In the genomic region with DNA sequence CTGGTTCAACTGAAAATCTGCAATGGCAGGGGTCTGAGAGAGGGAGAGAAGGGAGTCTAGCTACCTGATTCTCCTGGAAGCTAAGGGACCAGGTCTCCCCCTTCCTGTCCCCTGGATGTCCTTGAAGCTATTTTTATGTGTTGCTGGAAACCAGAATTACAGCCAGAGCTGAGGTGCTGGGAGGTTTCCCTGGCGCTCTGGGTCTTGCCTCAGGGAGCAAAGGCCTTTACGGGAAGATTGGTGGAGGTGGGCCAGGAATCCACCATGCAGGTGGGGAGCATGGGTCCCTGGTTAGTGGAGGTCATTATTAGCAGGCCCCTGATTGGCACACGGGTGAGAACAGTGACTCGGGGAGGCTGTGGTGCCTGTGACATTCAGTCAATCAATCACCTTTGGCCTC, we compare ENCODE assay signal across 12 mouse cellular contexts. TPM values are rescaled to one million over a fixed set of nuclear protein-coding genes. Genes with fewer than 3 reads are reported as not detected.
DNase-seq lines count a peak whose midpoint lies in the region; ATAC-seq and TF ChIP-seq lines count a peak whose summit lies in the region.
"Had no signal": no experiment of that assay in that cellular context is flagged by ENCODE, and none has a peak within 500 bp of the region (broad histone marks: within the 10 kb centered on the region; RNA-seq: fewer than 3 reads in every experiment).

No protein-coding gene starts in this region.

- H3K27ac ChIP-seq in embryonic facial prominence, embryonic 10.5 days (replicated peaks) = peak overlapping the region; percentile 75
- peak overlapping the region; percentile 15; the same call in 1 of the 2 replicates for H3K27ac ChIP-seq in forebrain, postnatal 0 days (ENCODE audit: low read depth, low read length)
- H3K27ac ChIP-seq in hindbrain, embryonic 16.5 days (ENCODE audit: low read depth, low read length) = peak overlapping the region; percentile 32
- peak overlapping the region; percentile 10; the same call in 1 of the 2 replicates for H3K27ac ChIP-seq in limb, embryonic 14.5 days (replicated peaks; ENCODE audit: low read depth, low read length)
- H3K27ac ChIP-seq in layer of hippocampus, adult 2 months = no peak overlapping the region

- TF ChIP-seq POLR2A in limb, embryonic 14.5 days (IDR thresholded peaks at IDR 0.05; ENCODE audit: borderline replicate concordance, extremely low read depth, insufficient read depth, insufficient read length) = no peak

- H3K9ac ChIP-seq in forebrain, postnatal 0 days = no peak overlapping the region
- H3K9ac ChIP-seq in hindbrain, embryonic 16.5 days (ENCODE audit: low read depth, low read length) = no peak overlapping the region
- no peak overlapping the region for H3K9ac ChIP-seq in limb, embryonic 14.5 days (ENCODE audit: low read depth, low read length, severe bottlenecking)

- WGBS in embryonic facial prominence, embryonic 10.5 days = 60% methylated on average over 4 of the region's 4 CpGs
- WGBS in forebrain, postnatal 0 days = 62% methylated on average over 4 of the region's 4 CpGs
- 42% methylated on average over 4 of the region's 4 CpGs for WGBS in hindbrain, embryonic 16.5 days
- WGBS in limb, embryonic 14.5 days = 9% methylated on average over 4 of the region's 4 CpGs

- no peaks in the 10 kb centered on the region for H3K27me3 ChIP-seq in embryonic facial prominence, embryonic 10.5 days (replicated peaks; ENCODE audit: low read depth, poor library complexity, severe bottlenecking)
- no peaks in the 10 kb centered on the region for H3K27me3 ChIP-seq in forebrain, postnatal 0 days (ENCODE audit: insufficient read depth, low read length)
- H3K27me3 ChIP-seq in hindbrain, embryonic 16.5 days (replicated peaks; ENCODE audit: control insufficient read depth, insufficient read depth, low read length) = no peaks in the 10 kb centered on the region
- no peaks in the 10 kb centered on the region for H3K27me3 ChIP-seq in limb, embryonic 14.5 days (ENCODE audit: control insufficient read depth, insufficient read depth, low read length)

- peaks cover 52% of the 10 kb centered on the region for H3K4me1 ChIP-seq in embryonic facial prominence, embryonic 10.5 days
- peaks cover 18% of the 10 kb centered on the region for H3K4me1 ChIP-seq in forebrain, postnatal 0 days (ENCODE audit: insufficient read depth)
- H3K4me1 ChIP-seq in hindbrain, embryonic 16.5 days (ENCODE audit: control insufficient read depth, insufficient read depth, low read depth, low read length) = peaks cover 21% of the 10 kb centered on the region
- H3K4me1 ChIP-seq in limb, embryonic 14.5 days (ENCODE audit: control insufficient read depth, insufficient read depth, low read length) = peaks cover 18% of the 10 kb centered on the region

- no peak overlapping the region for H3K4me2 ChIP-seq in forebrain, postnatal 0 days (ENCODE audit: low read depth)
- H3K4me2 ChIP-seq in hindbrain, embryonic 16.5 days (ENCODE audit: low read length) = no peak overlapping the region
- no peak overlapping the region for H3K4me2 ChIP-seq in limb, embryonic 14.5 days (replicated peaks; ENCODE audit: low read depth, low read length, severe bottlenecking)

- H3K36me3 ChIP-seq in embryonic facial prominence, embryonic 10.5 days (replicated peaks) = no peaks in the 10 kb centered on the region
- H3K36me3 ChIP-seq in forebrain, postnatal 0 days (ENCODE audit: insufficient read depth) = no peaks in the 10 kb centered on the region
- no peaks in the 10 kb centered on the region for H3K36me3 ChIP-seq in hindbrain, embryonic 16.5 days (ENCODE audit: control insufficient read depth, insufficient read depth, low read length)
- H3K36me3 ChIP-seq in limb, embryonic 14.5 days (ENCODE audit: control insufficient read depth, insufficient read depth, low read length) = no peaks in the 10 kb centered on the region
- H3K36me3 ChIP-seq: G1E had no signal

- no peak for ATAC-seq in forebrain, postnatal 0 days
- no peak for ATAC-seq in hindbrain, embryonic 16.5 days
- ATAC-seq in limb, embryonic 14.5 days (ENCODE audit: low FRiP score, low read depth) = no peak

- TF ChIP-seq CTCF in forebrain, postnatal 0 days (IDR thresholded peaks at IDR 0.05; ENCODE audit: low read depth) = no peak
- no peak for TF ChIP-seq CTCF in layer of hippocampus, adult 2 months (conservative IDR thresholded peaks at IDR 0.05)

- H3K4me3 ChIP-seq in embryonic facial prominence, embryonic 10.5 days = no peak overlapping the region
- H3K4me3 ChIP-seq in forebrain, postnatal 0 days (ENCODE audit: low read depth, low read length) = no peak overlapping the region
- H3K4me3 ChIP-seq in hindbrain, embryonic 16.5 days (ENCODE audit: low read length) = no peak overlapping the region
- no peak overlapping the region for H3K4me3 ChIP-seq in limb, embryonic 14.5 days (replicated peaks; ENCODE audit: low read length)
- no peak overlapping the region for H3K4me3 ChIP-seq in layer of hippocampus, adult 2 months
- H3K4me3 ChIP-seq: megakaryocyte, embryonic 14.5 days had no signal

- no peak for DNase-seq in embryonic facial prominence, embryonic 10.5 days (ENCODE audit: low spot score)
- DNase-seq in forebrain, postnatal 0 days = no peak
- no peak for DNase-seq in limb, embryonic 14.5 days (ENCODE audit: low spot score)
- DNase-seq in embryo, embryonic 11 days = no peak
- no peak for DNase-seq in urinary bladder, postnatal 14 days (ENCODE audit: low spot score)
- DNase-seq in layer of hippocampus, adult 2 months (ENCODE audit: low spot score in 2 of 2) = no peak
- DNase-seq: adrenal gland, postnatal 25 days; right cerebral cortex, postnatal 4 days; thymus, postnatal 14 days had no signal

- H3K9me3 ChIP-seq in embryonic facial prominence, embryonic 10.5 days = no peaks in the 10 kb centered on the region
- H3K9me3 ChIP-seq in forebrain, postnatal 0 days (ENCODE audit: low read length) = no peaks in the 10 kb centered on the region
- no peaks in the 10 kb centered on the region for H3K9me3 ChIP-seq in hindbrain, embryonic 16.5 days (ENCODE audit: control insufficient read depth, low read length)
- no peaks in the 10 kb centered on the region for H3K9me3 ChIP-seq in limb, embryonic 14.5 days (ENCODE audit: control insufficient read depth, low read length)
- H3K9me3 ChIP-seq: G1E; megakaryocyte, embryonic 14.5 days had no signal

RNA-seq across cellular contexts. Expression of a gene that starts 53.3 kb away (rescaled TPM):
- 0.44 and 0.86 TPM in 2 replicates for polyA plus RNA-seq in embryonic facial prominence, embryonic 10.5 days (2016; fragmentation: Nextera tagmentation; extraction: Ambion mirVana)
- 3.8 and 4.1 TPM in 2 replicates for total RNA-seq in forebrain, postnatal 0 days (2014; rRNA removed)
- 0.65 and 1.2 TPM in 2 replicates for polyA plus RNA-seq in forebrain, postnatal 0 days (2015; fragmentation: Nextera tagmentation; extraction: Ambion mirVana)
- 0.19 and 0.99 TPM in 2 replicates for polyA plus RNA-seq in hindbrain, embryonic 16.5 days (2015; fragmentation: Nextera tagmentation; extraction: Ambion mirVana)
- 1.2 and 1.3 TPM in 2 replicates for polyA plus RNA-seq in limb, embryonic 14.5 days (2012; rRNA removed)
- 2.2 and 3.1 TPM in 2 replicates for polyA plus RNA-seq in limb, embryonic 14.5 days (2014; fragmentation: Nextera tagmentation; extraction: Ambion mirVana)
- 10 to 100 TPM in 1 of 2 experiments, 1 to 10 TPM in 1; 7.8 to 11.3 TPM for total RNA-seq in layer of hippocampus, adult 2 months (2021)
- polyA plus RNA-seq: G1E had no signal
